Mouse (Mus musculus) granulocyte monocyte progenitor cell, adult 5-6 weeks (primary cell): Measurements from ENCODE around the gene Sema5b. TPM values are rescaled to one million over a fixed set of nuclear protein-coding genes. Genes with fewer than 3 reads are reported as not detected.

Experiments
- ATAC-seq: replicated peaks from 2 replicates; pipeline ENCODE4 v1.8.0; 2016; ENCODE audit warnings: mild to moderate bottlenecking, moderate TSS enrichment, inconsistent platforms; ENCODE audit not compliant: poor library complexity, severe bottlenecking
- total RNA-seq, 2 experiments: library from RNA; stranded (forward) in 1 of 2; stranded (reverse) in 1 of 2; fragments of 200-712, 200-1000 nt in 1 of 2; fragments of >200 nt in 1 of 2; fragmentation: Nextera tagmentation in 1 of 2; gene quantifications; 2 replicates each; pipeline ENCODE4 v1.2.3; 2014 to 2017

Sema5b gene
- total RNA-seq, 2 experiments from 2014 or later = not detected

GRCm38 (mm10) chr16:35591756-35592155 lies 50.8 kb downstream of the Sema5b start:
- ATAC-seq = no peak

GRCm38 (mm10) chr16:35592274-35593065 lies 51.5 kb downstream of the Sema5b start:
- no peak for ATAC-seq

GRCm38 (mm10) chr16:35593474-35593873 lies 52.5 kb downstream of the Sema5b start:
- no peak for ATAC-seq

- no peak for ATAC-seq
Observed at GRCm38 (mm10) chr16:35596241-35596640, 55.3 kb downstream of the Sema5b start.

GRCm38 (mm10) chr16:35596661-35597350 lies 55.9 kb downstream of the Sema5b start:
- ATAC-seq = no peak

GRCm38 (mm10) chr16:35597991-35598390 lies 57.0 kb downstream of the Sema5b start:
- ATAC-seq = no peak

GRCm38 (mm10) chr16:35598802-35599201 lies 57.9 kb downstream of the Sema5b start:
- no peak for ATAC-seq

GRCm38 (mm10) chr16:35600282-35600681 lies 59.3 kb downstream of the Sema5b start:
- no peak for ATAC-seq

- ATAC-seq = no peak
Observed at GRCm38 (mm10) chr16:35601426-35601825, 60.5 kb downstream of the Sema5b start.

GRCm38 (mm10) chr16:35602529-35602928 lies 61.6 kb downstream of the Sema5b start:
- no peak for ATAC-seq

- ATAC-seq = no peak
Observed at GRCm38 (mm10) chr16:35603729-35604522, 63.0 kb downstream of the Sema5b start.

- ATAC-seq = no peak
Observed at GRCm38 (mm10) chr16:35607250-35607649, 66.3 kb downstream of the Sema5b start.

GRCm38 (mm10) chr16:35608244-35608643 lies 67.3 kb downstream of the Sema5b start:
- no peak for ATAC-seq

GRCm38 (mm10) chr16:35609561-35609960 lies 68.6 kb downstream of the Sema5b start:
- ATAC-seq = no peak

- no peak for ATAC-seq
Observed at GRCm38 (mm10) chr16:35613851-35614804, 73.2 kb downstream of the Sema5b start.

GRCm38 (mm10) chr16:35617732-35618131 lies 76.8 kb downstream of the Sema5b start:
- no peak for ATAC-seq

GRCm38 (mm10) chr16:35623026-35623425 lies 82.1 kb downstream of the Sema5b start:
- ATAC-seq = no peak

GRCm38 (mm10) chr16:35623986-35624385 lies 83.0 kb downstream of the Sema5b start:
- no peak for ATAC-seq

GRCm38 (mm10) chr16:35624877-35625276 lies 83.9 kb downstream of the Sema5b start:
- no peak for ATAC-seq
